Mouse (Mus musculus) spleen, adult 10 weeks (tissue): ENCODE data around the gene Setdb1. TPM values are rescaled to one million over a fixed set of nuclear protein-coding genes. Genes with fewer than 3 reads are reported as not detected.

Source experiments
- polyA plus RNA-seq: library from polyadenylated mRNA; stranded (reverse); fragments of 350-450 nt; fragmentation: Illumina TruSeq; extraction: RNeasy Lipid Tissue Mini Kit (QIAGEN cat#74804); gene quantifications from one replicate; pipeline ENCODE4 v1.2.3, GENCODE M21; 2015; ENCODE audit warnings: low replicate concordance; ENCODE audit not compliant: insufficient read depth

Gene Setdb1
- polyA plus RNA-seq: 47.4 TPM

DNA sequence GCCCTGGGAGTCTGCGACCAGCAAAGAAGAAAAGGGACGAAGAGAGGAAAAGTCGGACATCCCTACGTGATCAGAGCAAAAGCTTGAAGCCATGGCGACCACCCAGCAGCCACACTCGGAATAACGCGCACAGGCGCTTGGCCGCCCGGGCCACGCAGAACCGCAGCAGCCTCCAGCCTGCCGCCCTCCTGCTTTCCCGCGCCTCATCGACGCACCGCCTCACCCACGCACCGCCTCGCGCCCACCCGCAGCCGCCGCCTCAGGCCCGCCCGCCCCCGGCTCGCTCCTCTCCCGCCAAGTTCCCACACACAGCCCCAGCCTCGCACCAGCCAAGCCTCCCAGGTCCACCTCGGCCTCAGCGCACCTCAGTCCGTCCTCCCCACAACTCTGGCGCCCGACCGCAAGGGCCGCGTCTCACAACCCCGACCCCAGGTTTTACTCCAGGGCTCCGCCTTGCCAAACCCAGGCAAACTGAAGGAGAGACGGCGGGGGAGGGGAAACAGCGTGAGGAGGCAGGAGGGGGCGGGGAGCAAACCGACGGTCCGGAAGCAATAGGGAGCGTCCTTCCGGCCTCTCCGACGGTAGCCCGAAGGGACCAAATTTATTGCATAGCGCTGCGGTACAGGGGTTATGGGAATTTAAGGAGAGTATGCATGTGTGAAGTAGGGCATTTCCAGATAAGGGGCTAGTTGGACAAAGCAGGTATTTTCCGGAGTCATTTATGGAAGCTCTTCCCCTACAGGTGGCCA, at the start of gene Setdb1:
Setdb1 (minus strand) TSS at position 502 of the 749 bp plus-strand sequence.

DNA sequence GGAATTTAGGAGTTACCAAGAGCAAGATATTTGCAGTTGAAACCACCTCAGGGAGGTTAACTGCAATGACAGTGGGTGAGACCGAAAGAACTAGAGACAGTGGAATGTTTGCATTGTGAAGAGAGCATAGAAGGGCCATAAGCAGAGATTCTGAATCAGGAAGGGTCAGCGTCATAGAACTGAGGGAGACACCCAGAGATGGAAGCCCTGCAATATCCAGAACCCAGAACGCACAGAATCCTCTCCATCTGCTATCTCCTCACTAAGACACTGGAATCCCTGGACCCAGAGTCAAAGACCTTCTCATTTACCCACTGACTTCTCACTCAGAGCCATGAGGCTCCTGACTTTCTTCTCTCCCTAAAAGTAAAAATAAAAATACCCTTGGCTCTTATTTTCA, 45.7 kb upstream of the Setdb1 start, which contains the start of gene 4930558C23Rik:
4930558C23Rik (minus strand) TSS at position 101 of the 400 bp plus-strand sequence.

DNA sequence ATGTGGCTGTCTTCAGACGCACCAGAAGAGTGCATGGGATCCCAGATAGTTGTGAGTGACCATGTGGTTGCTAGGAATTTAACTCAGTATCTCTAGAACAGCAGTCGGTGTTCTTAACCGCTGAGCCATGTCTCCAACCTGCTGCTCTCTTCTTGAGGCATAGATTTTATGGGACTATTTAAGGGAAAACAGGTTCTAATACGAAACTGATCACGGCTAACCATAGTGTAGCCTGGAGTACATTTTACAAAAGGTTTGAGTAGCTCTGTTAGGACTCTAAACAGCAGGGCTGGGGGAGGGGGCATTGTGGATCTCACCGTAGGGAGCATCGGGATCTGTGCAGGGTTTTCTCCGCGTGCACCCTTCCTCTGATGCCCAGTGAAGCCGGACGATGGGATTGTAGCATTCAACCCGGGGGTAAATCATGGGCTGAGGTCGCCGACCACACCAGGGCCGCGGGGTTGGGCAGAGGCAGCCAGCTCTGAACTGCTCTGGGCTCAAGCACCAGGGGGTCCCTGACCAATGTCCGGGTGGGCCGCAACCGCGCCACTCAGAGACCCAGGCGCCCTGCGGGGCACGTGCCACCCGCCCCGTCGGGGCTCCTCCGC, 42.4 kb downstream of the Setdb1 start, which contains the start of gene Cers2:
Cers2 (plus strand) TSS at position 306 of the 608 bp plus-strand sequence.

DNA sequence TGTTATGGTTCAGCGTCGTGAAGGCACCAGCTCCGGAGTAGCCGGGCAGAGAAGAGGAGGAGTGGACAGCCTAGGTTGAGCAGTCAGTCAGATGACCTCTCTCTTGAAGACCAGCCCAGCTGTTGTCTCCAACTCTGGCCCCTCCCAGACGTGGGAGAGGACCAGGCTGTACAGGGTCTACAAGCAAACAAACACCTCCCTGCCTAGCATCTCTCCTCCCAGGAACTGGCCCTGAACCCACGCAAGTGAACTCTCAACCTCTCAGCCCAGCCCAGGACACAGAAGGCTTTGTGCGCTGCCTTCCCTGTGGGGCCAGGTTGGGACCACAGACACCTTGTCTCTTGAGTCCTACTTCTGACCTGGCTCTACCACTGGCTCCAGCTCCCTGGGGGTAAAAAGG, 49.9 kb downstream of the Setdb1 start, which contains the start of gene Anxa9:
Anxa9 (minus strand) TSS at position 77 of the 400 bp plus-strand sequence.

GRCm38 (mm10) chr3:95281216-95282126, 75.5 kb downstream of the Setdb1 start, which contains the start of the genes Mindy1 and Prune1:
TSS of gene Mindy1 (plus strand) at chr3:95281345.
TSS of gene Prune1 (minus strand) at chr3:95282076.

Other genes starting within 250 kb of the Setdb1 start
- gene Vps72, start 246.2 kb downstream of the Setdb1 start, polyA plus RNA-seq: 33.3 TPM
- gene Tmod4, start 232.7 kb downstream of the Setdb1 start, polyA plus RNA-seq: 3.3 TPM
- 81.2 TPM for gene Scnm1, start 223.2 kb downstream of the Setdb1 start, polyA plus RNA-seq
- 10.1 TPM for gene Lysmd1, start 223.1 kb downstream of the Setdb1 start, polyA plus RNA-seq
- 32.9 TPM for gene Tnfaip8l2, start 214.8 kb downstream of the Setdb1 start, polyA plus RNA-seq
- 0.69 TPM for gene Sema6c, start 196.7 kb downstream of the Setdb1 start, polyA plus RNA-seq
- gene Gabpb2, start 139.3 kb downstream of the Setdb1 start, polyA plus RNA-seq: 109 TPM
- gene Cdc42se1, start 128.5 kb downstream of the Setdb1 start, polyA plus RNA-seq: 160 TPM
- 24.0 TPM for gene Mllt11, start 125.0 kb downstream of the Setdb1 start, polyA plus RNA-seq
- not detected for gene Gm128, start 115.6 kb downstream of the Setdb1 start, polyA plus RNA-seq
- gene Bnipl, start 106.0 kb downstream of the Setdb1 start, polyA plus RNA-seq: not detected
- 37.6 TPM for gene Mindy1, start 75.9 kb downstream of the Setdb1 start, polyA plus RNA-seq
- 13.4 TPM for gene Prune1, start 75.1 kb downstream of the Setdb1 start, polyA plus RNA-seq
- 6.3 TPM for gene Anxa9, start 50.0 kb downstream of the Setdb1 start, polyA plus RNA-seq
- 215 TPM for gene Cers2, start 42.4 kb downstream of the Setdb1 start, polyA plus RNA-seq
- gene 4930558C23Rik, start 45.6 kb upstream of the Setdb1 start, polyA plus RNA-seq: not detected
- gene Arnt, start 77.2 kb upstream of the Setdb1 start, polyA plus RNA-seq: 57.5 TPM
- gene Ctsk, start 142.1 kb upstream of the Setdb1 start, polyA plus RNA-seq: 6.5 TPM
- 961 TPM for gene Ctss, start 169.6 kb upstream of the Setdb1 start, polyA plus RNA-seq
- not detected for gene Hormad1, start 202.5 kb upstream of the Setdb1 start, polyA plus RNA-seq
- gene Golph3l, start 231.7 kb upstream of the Setdb1 start, polyA plus RNA-seq: 48.8 TPM